Mouse (Mus musculus): Measurements from ENCODE around the gene Tor2a.

- TF ChIP-seq KAT2A (IDR thresholded peaks at IDR 0.05; ENCODE audit: insufficient replicate concordance, low read length) (no peak), MYC (IDR thresholded peaks at IDR 0.05; ENCODE audit: low read depth, low read length) (no peak)
These were observed 15.7 kb downstream of the Tor2a start for GRCm38 (mm10) chr2:32772626-32773279.

All from CH12.LX (cell line).